Mouse (Mus musculus): ENCODE results near the gene Gm340. TPM values are rescaled to one million over a fixed set of nuclear protein-coding genes. Genes with fewer than 3 reads are reported as not detected.

Gm340 gene
- polyA plus RNA-seq, 2 experiments = 2.0 to 3.1 TPM

- Histone ChIP-seq H3K9me3 (ENCODE audit: control insufficient read depth, low read length) (no peaks in the 10 kb centered on the region), H3K27ac (replicated peaks; ENCODE audit: low read depth, low read length) (no peak overlapping the region), H3K9ac (ENCODE audit: low read depth, low read length, severe bottlenecking) (no peak overlapping the region), H3K4me2 (replicated peaks; ENCODE audit: low read depth, low read length, severe bottlenecking) (no peak overlapping the region), H3K36me3 (ENCODE audit: control insufficient read depth, insufficient read depth, low read length) (peaks cover 39% of the 10 kb centered on the region), H3K4me3 (replicated peaks; ENCODE audit: low read length) (no peak overlapping the region), H3K4me1 (ENCODE audit: control insufficient read depth, insufficient read depth, low read length) (no peaks in the 10 kb centered on the region), H3K27me3 (ENCODE audit: control insufficient read depth, insufficient read depth, low read length) (no peaks in the 10 kb centered on the region)
- ATAC-seq (ENCODE audit: low FRiP score, low read depth) (no peak), DNase-seq (ENCODE audit: low spot score) (no peak)
- WGBS = 85% methylated on average over 3 of the region's 3 CpGs
- TF ChIP-seq POLR2A (IDR thresholded peaks at IDR 0.05; ENCODE audit: borderline replicate concordance, extremely low read depth, insufficient read depth, insufficient read length) = no peak
Measured at GRCm38 (mm10) chr19:41560856-41561255, 21.3 kb upstream of the Gm340 start.

- 73% methylated on average over 2 of the region's 2 CpGs for WGBS
Measured at GRCm38 (mm10) chr19:41568791-41569190, 13.4 kb upstream of the Gm340 start.

GRCm38 (mm10) chr19:41573700-41574099, 8.5 kb upstream of the Gm340 start:
- ATAC-seq (ENCODE audit: low FRiP score, low read depth) (no peak), DNase-seq (ENCODE audit: low spot score) (no peak)
- Histone ChIP-seq H3K4me2 (replicated peaks; ENCODE audit: low read depth, low read length, severe bottlenecking) (no peak overlapping the region), H3K9me3 (ENCODE audit: control insufficient read depth, low read length) (no peaks in the 10 kb centered on the region), H3K9ac (ENCODE audit: low read depth, low read length, severe bottlenecking) (no peak overlapping the region), H3K27me3 (ENCODE audit: control insufficient read depth, insufficient read depth, low read length) (no peaks in the 10 kb centered on the region), H3K27ac (replicated peaks; ENCODE audit: low read depth, low read length) (no peak overlapping the region), H3K4me3 (replicated peaks; ENCODE audit: low read length) (no peak overlapping the region), H3K4me1 (ENCODE audit: control insufficient read depth, insufficient read depth, low read length) (no peaks in the 10 kb centered on the region), H3K36me3 (ENCODE audit: control insufficient read depth, insufficient read depth, low read length) (no peaks in the 10 kb centered on the region)
- 94% methylated on average over 2 of the region's 2 CpGs for whole genome bisulfite sequencing
- no peak for TF ChIP-seq POLR2A (IDR thresholded peaks at IDR 0.05; ENCODE audit: borderline replicate concordance, extremely low read depth, insufficient read depth, insufficient read length)

More at GRCm38 (mm10) chr19:41568791-41569190, 13.4 kb upstream of the Gm340 start:
- Histone ChIP-seq H3K27ac (replicated peaks; ENCODE audit: low read depth, low read length) (no peak overlapping the region), H3K4me2 (replicated peaks; ENCODE audit: low read depth, low read length, severe bottlenecking) (no peak overlapping the region), H3K9ac (ENCODE audit: low read depth, low read length, severe bottlenecking) (no peak overlapping the region), H3K9me3 (ENCODE audit: control insufficient read depth, low read length) (no peaks in the 10 kb centered on the region), H3K27me3 (ENCODE audit: control insufficient read depth, insufficient read depth, low read length) (no peaks in the 10 kb centered on the region), H3K4me1 (ENCODE audit: control insufficient read depth, insufficient read depth, low read length) (no peaks in the 10 kb centered on the region), H3K36me3 (ENCODE audit: control insufficient read depth, insufficient read depth, low read length) (no peaks in the 10 kb centered on the region), H3K4me3 (replicated peaks; ENCODE audit: low read length) (no peak overlapping the region)
- no peak for ATAC-seq (ENCODE audit: low FRiP score, low read depth)
- TF ChIP-seq POLR2A (IDR thresholded peaks at IDR 0.05; ENCODE audit: borderline replicate concordance, extremely low read depth, insufficient read depth, insufficient read length) = no peak
- no peak for DNase-seq (ENCODE audit: low spot score)

- Histone ChIP-seq H3K9me3 (ENCODE audit: control insufficient read depth, low read length) (no peaks in the 10 kb centered on the region), H3K4me1 (ENCODE audit: control insufficient read depth, insufficient read depth, low read length) (no peaks in the 10 kb centered on the region), H3K27me3 (ENCODE audit: control insufficient read depth, insufficient read depth, low read length) (no peaks in the 10 kb centered on the region), H3K27ac (replicated peaks; ENCODE audit: low read depth, low read length) (no peak overlapping the region), H3K9ac (ENCODE audit: low read depth, low read length, severe bottlenecking) (no peak overlapping the region), H3K4me2 (replicated peaks; ENCODE audit: low read depth, low read length, severe bottlenecking) (no peak overlapping the region), H3K4me3 (replicated peaks; ENCODE audit: low read length) (no peak overlapping the region), H3K36me3 (ENCODE audit: control insufficient read depth, insufficient read depth, low read length) (peaks cover 13% of the 10 kb centered on the region)
- ATAC-seq (ENCODE audit: low FRiP score, low read depth) = no peak
- no peak for TF ChIP-seq POLR2A (IDR thresholded peaks at IDR 0.05; ENCODE audit: borderline replicate concordance, extremely low read depth, insufficient read depth, insufficient read length)
- DNase-seq (ENCODE audit: low spot score) = no peak
Measured at GRCm38 (mm10) chr19:41577576-41577975, 4.6 kb upstream of the Gm340 start.

- no peak overlapping the region for H3K4me2 ChIP-seq (replicated peaks; ENCODE audit: low read depth, low read length, severe bottlenecking)
- H3K36me3 ChIP-seq (ENCODE audit: control insufficient read depth, insufficient read depth, low read length) = peaks cover 23% of the 10 kb centered on the region
- no peak for TF ChIP-seq POLR2A (IDR thresholded peaks at IDR 0.05; ENCODE audit: borderline replicate concordance, extremely low read depth, insufficient read depth, insufficient read length)
- no peak overlapping the region for H3K9ac ChIP-seq (ENCODE audit: low read depth, low read length, severe bottlenecking)
- ATAC-seq (ENCODE audit: low FRiP score, low read depth) = no peak
- H3K9me3 ChIP-seq (ENCODE audit: control insufficient read depth, low read length) = no peaks in the 10 kb centered on the region
- H3K4me1 ChIP-seq (ENCODE audit: control insufficient read depth, insufficient read depth, low read length) = no peaks in the 10 kb centered on the region
- no peak overlapping the region for H3K27ac ChIP-seq (replicated peaks; ENCODE audit: low read depth, low read length)
- no peaks in the 10 kb centered on the region for H3K27me3 ChIP-seq (ENCODE audit: control insufficient read depth, insufficient read depth, low read length)
- no peak for DNase-seq (ENCODE audit: low spot score)
- WGBS = 94% methylated on average over 4 of the region's 4 CpGs
- H3K4me3 ChIP-seq (replicated peaks; ENCODE audit: low read length) = no peak overlapping the region
Measured at GRCm38 (mm10) chr19:41579311-41579920, 2.8 kb upstream of the Gm340 start.

Data from limb, embryonic 14.5 days (tissue).